Mouse (Mus musculus) kidney, postnatal 0 days (tissue): ENCODE data around the gene Cd68. TPM values are rescaled to one million over a fixed set of nuclear protein-coding genes. Genes with fewer than 3 reads are reported as not detected.

Experiments
- ATAC-seq: fragments of 200-750 bp; cut with Nextera tagmentation; replicated peaks from 2 replicates; pipeline ENCODE4 v1.8.0; 2017; ENCODE audit warnings: low read depth, moderate number of reproducible peaks, moderate TSS enrichment, moderate library complexity; ENCODE audit not compliant: low FRiP score
- DNase-seq: peaks from one replicate; pipeline ENCODE4 v3.0.0-alpha.2; 2016; ENCODE audit warnings: low spot score
- H3K27ac ChIP-seq: fragments of 300-500 bp; sonication (generic); 2 replicates; pipeline ENCODE4 v1.5.1; 2014; ENCODE audit warnings: mild to moderate bottlenecking
- H3K27me3 ChIP-seq: fragments of 300-500 bp; sonication (generic); 2 replicates; pipeline ENCODE4 v1.6.1; 2014; ENCODE audit warnings: low read length, mixed read lengths; ENCODE audit not compliant: insufficient read depth
- H3K36me3 ChIP-seq: fragments of 300-500 bp; sonication (generic); 2 replicates; pipeline ENCODE4 v1.6.1; 2014; ENCODE audit warnings: low read length, mixed read lengths; ENCODE audit not compliant: insufficient read depth
- H3K4me1 ChIP-seq: fragments of 300-500 bp; sonication (generic); replicated peaks from 2 replicates; pipeline ENCODE4 v1.6.1; 2014; ENCODE audit warnings: antibody characterized with exemption, low read length, mixed read lengths; ENCODE audit not compliant: insufficient read depth
- H3K4me2 ChIP-seq: fragments of 300-500 bp; sonication (generic); 2 replicates; pipeline ENCODE4 v1.6.1; 2014; ENCODE audit warnings: mild to moderate bottlenecking, low read length, moderate library complexity, mixed read lengths
- H3K4me3 ChIP-seq: fragments of 300-500 bp; sonication (generic); replicated peaks from 2 replicates; pipeline ENCODE4 v1.5.1; 2014; ENCODE audit warnings: low read depth, low read length
- H3K9ac ChIP-seq: fragments of 300-500 bp; sonication (generic); 2 replicates; pipeline ENCODE4 v1.6.1; 2014; ENCODE audit warnings: low read depth, low read length
- H3K9me3 ChIP-seq: fragments of 300-500 bp; sonication (generic); replicated peaks from 2 replicates; pipeline ENCODE4 v1.6.1; 2016; ENCODE audit warnings: low read length, inconsistent platforms, mixed read lengths
- CTCF ChIP-seq: IDR thresholded peaks from 2 replicates; pipeline ENCODE4 v1.5.1; 2016; ENCODE audit warnings: antibody characterized with exemption, low read depth, mild to moderate bottlenecking, moderate library complexity
- WGBS: fragments of 180-500 bp; shearing (Covaris S2); extraction: QIAGEN DNeasy Blood & Tissue Kit; methylation state at CpG from one replicate; pipeline ENCODE4 v1.1.7; 2014; 5-methylcytosine and 5-hydroxymethylcytosine counted together
- polyA plus RNA-seq: library from polyadenylated mRNA; unstranded; fragments of >200 nt; fragmentation: Nextera tagmentation; extraction: Ambion mirVana; gene quantifications from 2 replicates; pipeline ENCODE4 v1.2.1, GENCODE M21; 2015

The Cd68 gene
- polyA plus RNA-seq, 1 experiment from 2014 or later, result 10.4 TPM

DNA sequence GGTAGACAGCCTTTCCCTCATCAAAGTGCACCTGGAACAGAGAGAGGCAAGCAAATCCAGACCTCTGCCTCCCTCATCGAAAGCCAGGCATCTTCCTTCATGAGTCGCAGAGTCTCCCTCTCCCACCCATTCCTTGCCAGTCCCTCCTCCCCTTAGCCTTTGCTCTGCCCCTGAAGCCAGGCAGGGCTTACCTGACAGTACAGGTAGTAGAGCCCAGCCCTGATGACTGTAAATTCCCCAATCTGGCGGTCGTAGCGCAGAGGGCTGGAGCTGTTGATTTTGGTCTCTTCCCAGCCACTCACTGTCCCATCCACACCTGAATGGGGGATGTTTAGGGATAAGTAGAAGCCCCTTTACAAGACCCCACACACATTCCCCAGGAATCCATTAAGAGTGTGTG, 21.1 kb upstream of the Cd68 start:
- no peak overlapping the region for H3K4me3 ChIP-seq
- 59% methylated on average over 5 of the region's 5 CpGs for WGBS
- TF ChIP-seq CTCF, result no peak
- H3K27me3 ChIP-seq, result no peaks in the 10 kb centered on the region
- H3K9me3 ChIP-seq, result no peaks in the 10 kb centered on the region
- peaks cover 18% of the 10 kb centered on the region for H3K4me1 ChIP-seq
- H3K36me3 ChIP-seq, result no peaks in the 10 kb centered on the region
- H3K4me2 ChIP-seq, result 0 out of 2 replicates have a peak overlapping the region, but pooled peaks have one; percentile 3
- 0 out of 2 replicates have a peak overlapping the region, but pooled peaks have one; percentile 1 for H3K9ac ChIP-seq
- ATAC-seq (no peak), DNase-seq (no peak)
- no peak overlapping the region for H3K27ac ChIP-seq

- Histone ChIP-seq H3K9ac (no peak overlapping the region), H3K27me3 (no peaks in the 10 kb centered on the region), H3K36me3 (no peaks in the 10 kb centered on the region), H3K4me3 (no peak overlapping the region), H3K4me2 (0 out of 2 replicates have a peak overlapping the region, but pooled peaks have one; percentile 3), H3K27ac (peak overlapping the region; percentile 82), H3K9me3 (no peaks in the 10 kb centered on the region), H3K4me1 (peaks cover 18% of the 10 kb centered on the region)
- ATAC-seq, result no peak
- TF ChIP-seq CTCF, result no peak
- peak; percentile 61 for DNase-seq
- WGBS, result 12% methylated on average over 4 of the region's 4 CpGs
Measured at GRCm38 (mm10) chr11:69686377-69686776, 20.4 kb upstream of the Cd68 start.

- Histone ChIP-seq H3K4me3 (no peak within 1 kb of the TSS), H3K27me3 (no peaks in the 10 kb centered on the region), H3K27ac (peak within 1 kb of the TSS; percentile 82), H3K4me2 (peak within 1 kb of the TSS; percentile 3; the same call in 1 of the 2 replicates), H3K9ac (peak within 1 kb of the TSS; percentile 35; the same call in 1 of the 2 replicates), H3K9me3 (no peaks in the 10 kb centered on the region), H3K4me1 (peaks cover 20% of the 10 kb centered on the region), H3K36me3 (no peaks in the 10 kb centered on the region)
- 40% methylated on average over 10 of the region's 10 CpGs for WGBS
- ATAC-seq (no peak), DNase-seq (peak; percentile 78)
- TF ChIP-seq CTCF, result no peak
Measured at GRCm38 (mm10) chr11:69685526-69686148, 19.7 kb upstream of the Cd68 start, which contains the start of gene Tnfsf13. Gene Tnfsf13, minus strand, starts transcription at chr11:69685784.

DNA sequence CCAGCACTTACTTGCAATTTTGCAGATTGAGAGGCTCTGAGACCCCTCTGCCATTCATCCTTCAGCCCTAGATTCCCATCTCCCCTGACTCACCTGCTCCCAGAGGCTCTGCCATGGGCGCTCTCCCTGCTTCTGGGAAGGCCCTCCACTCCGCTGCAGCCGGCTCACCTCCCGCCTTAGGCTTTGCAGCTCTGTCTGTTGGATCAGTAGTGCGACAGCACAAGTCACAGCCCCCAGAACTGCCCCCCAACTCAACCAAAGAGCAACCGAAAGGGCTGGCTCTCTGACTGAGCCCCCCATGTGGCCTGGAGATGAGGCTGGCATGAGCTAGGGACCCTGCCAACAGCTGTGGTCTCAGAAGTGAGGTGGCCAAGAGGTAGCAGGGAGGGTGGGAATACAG, 19.0 kb upstream of the Cd68 start:
- Histone ChIP-seq H3K4me3 (no peak overlapping the region), H3K4me1 (peaks cover 23% of the 10 kb centered on the region), H3K9ac (no peak overlapping the region), H3K36me3 (no peaks in the 10 kb centered on the region), H3K4me2 (no peak overlapping the region), H3K9me3 (no peaks in the 10 kb centered on the region), H3K27me3 (no peaks in the 10 kb centered on the region), H3K27ac (peak overlapping the region; percentile 82; the same call in 1 of the 2 replicates)
- ATAC-seq, result no peak
- no peak for TF ChIP-seq CTCF
- 89% methylated on average over 6 of the region's 6 CpGs for WGBS
- DNase-seq, result no peak

DNA sequence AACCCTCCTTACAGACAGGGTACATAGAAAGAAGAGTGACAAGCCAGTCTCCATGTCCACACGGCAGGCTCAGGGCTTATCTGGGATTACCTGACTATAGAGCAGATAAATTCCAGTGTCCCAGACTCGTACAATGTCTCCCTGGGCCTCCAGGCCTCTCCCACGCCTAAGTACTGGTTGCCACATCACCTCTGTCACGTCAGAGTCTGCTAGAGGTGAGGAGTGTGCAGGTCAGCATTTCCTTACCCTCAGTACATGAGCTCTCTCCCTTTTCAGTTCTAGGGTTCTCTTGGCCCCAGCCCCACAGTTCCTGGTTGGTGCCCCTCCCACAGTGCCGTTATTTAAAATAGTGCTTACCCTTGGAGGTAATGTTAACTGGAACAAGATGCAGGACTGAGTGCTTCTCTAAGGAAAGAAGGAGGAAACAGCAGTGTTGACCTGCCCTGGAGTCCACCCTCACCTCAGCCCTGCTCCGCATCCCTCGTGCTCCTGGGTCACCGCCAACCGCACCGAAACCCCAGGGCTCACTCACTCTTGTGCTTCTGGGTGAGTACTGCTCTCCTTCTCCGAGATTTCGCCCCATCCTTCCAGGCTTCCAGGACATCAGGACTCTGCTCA, 18.3 kb upstream of the Cd68 start:
- H3K27ac ChIP-seq, result no peak overlapping the region
- peaks cover 23% of the 10 kb centered on the region for H3K4me1 ChIP-seq
- H3K9me3 ChIP-seq, result no peaks in the 10 kb centered on the region
- no peak for TF ChIP-seq CTCF
- no peak for DNase-seq
- no peaks in the 10 kb centered on the region for H3K27me3 ChIP-seq
- H3K4me3 ChIP-seq, result no peak overlapping the region
- WGBS, result 74% methylated on average over 12 of the region's 12 CpGs
- H3K36me3 ChIP-seq, result 0 out of 2 replicates have a peak, but pooled peaks cover 4% of the 10 kb centered on the region
- no peak overlapping the region for H3K4me2 ChIP-seq
- no peak overlapping the region for H3K9ac ChIP-seq
- ATAC-seq, result no peak

GRCm38 (mm10) chr11:69683576-69683975, 17.6 kb upstream of the Cd68 start:
- peaks cover 23% of the 10 kb centered on the region for H3K4me1 ChIP-seq
- DNase-seq (no peak), ATAC-seq (no peak)
- no peaks in the 10 kb centered on the region for H3K27me3 ChIP-seq
- H3K4me2 ChIP-seq, result no peak overlapping the region
- H3K9me3 ChIP-seq, result no peaks in the 10 kb centered on the region
- 74% methylated on average over 7 of the region's 7 CpGs for WGBS
- H3K4me3 ChIP-seq, result no peak overlapping the region
- 0 out of 2 replicates have a peak, but pooled peaks cover 6% of the 10 kb centered on the region for H3K36me3 ChIP-seq
- peak overlapping the region; percentile 65; the same call in 1 of the 2 replicates for H3K27ac ChIP-seq
- TF ChIP-seq CTCF, result no peak
- no peak overlapping the region for H3K9ac ChIP-seq
